Mouse (Mus musculus): ENCODE results near the gene Usp17le.
"Not testable (repeated sequence)": the region's sequence is repeated elsewhere in the genome, so short reads cannot be mapped to it uniquely, and the experiment has no call there.

DNA sequence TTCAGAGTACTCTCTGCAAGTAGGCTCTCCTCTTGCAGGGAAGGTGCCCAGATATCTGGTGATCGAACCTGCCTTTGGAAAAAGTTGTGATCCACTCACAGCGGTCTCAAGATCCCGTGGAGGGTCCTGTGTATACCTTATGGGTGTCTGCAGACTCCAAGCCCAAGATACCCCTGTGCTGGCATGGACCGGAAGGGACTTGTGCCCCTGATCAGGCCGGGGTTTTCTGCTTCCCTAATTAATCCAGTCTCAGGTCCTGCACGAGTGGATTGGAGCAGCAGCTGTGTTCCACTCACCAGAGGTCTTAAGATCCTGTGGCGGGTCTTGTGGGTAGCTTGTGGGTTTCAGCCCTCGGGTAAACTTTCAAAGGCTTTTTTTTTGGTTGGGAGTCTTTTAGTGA lies 33.1 kb upstream of the Usp17le start:
- TF ChIP-seq CTCF, EP300 (IDR thresholded peaks at IDR 0.05; ENCODE audit: low read depth): not testable (repeated sequence)

Measured in liver, postnatal 0 days (tissue).